Mouse (Mus musculus) lung, adult 2 months (tissue): ENCODE results near the gene Fxyd2.

Source experiments
- CTCF ChIP-seq: fragments of 200-500 bp; IDR thresholded peaks from 2 replicates; pipeline ENCODE4 v1.5.1; 2011; ENCODE audit warnings: mild to moderate bottlenecking, low read length, control low read depth; ENCODE audit not compliant: insufficient read depth
- POLR2A ChIP-seq: fragments of 200-500 bp; IDR thresholded peaks from 2 replicates; pipeline ENCODE4 v1.6.1; 2011; ENCODE audit warnings: low read depth, mild to moderate bottlenecking, control low read depth, low read length, borderline replicate concordance; ENCODE audit errors: extremely low read depth

GRCm38 (mm10) chr9:45431150-45431549 is 31.7 kb downstream of the Fxyd2 start:
- TF ChIP-seq CTCF (no peak), POLR2A (no peak)
